8 mouse cellular contexts compared by ENCODE assay signal in the genomic region with DNA sequence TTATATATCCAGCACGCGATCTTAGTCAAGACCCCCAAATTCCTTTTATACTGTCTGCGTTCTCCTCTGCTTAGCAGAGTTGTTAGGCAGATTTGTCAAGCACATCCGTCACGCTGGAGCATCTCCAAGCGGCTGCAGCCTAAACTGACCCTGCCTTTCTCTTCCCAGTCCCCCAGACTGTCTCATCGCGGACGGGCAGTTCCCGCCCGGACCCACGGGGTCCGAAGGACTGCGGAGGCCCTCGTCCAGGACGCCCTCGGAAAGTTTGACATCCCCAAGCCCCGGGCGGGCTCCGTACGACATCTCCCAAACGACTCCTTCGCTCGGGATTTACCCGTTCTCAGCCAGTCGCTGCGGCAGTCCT. TPM values are rescaled to one million over a fixed set of nuclear protein-coding genes. Genes with fewer than 3 reads are reported as not detected.
DNase-seq lines count a peak whose midpoint lies in the region; ATAC-seq lines count a peak whose summit lies in the region.

No protein-coding gene starts in this region.

- no peaks in the 10 kb centered on the region for H3K9me3 ChIP-seq in heart, embryonic 15.5 days (replicated peaks)
- no peaks in the 10 kb centered on the region for H3K9me3 ChIP-seq in hindbrain, embryonic 11.5 days (ENCODE audit: control insufficient read depth, low read length)
- no peaks in the 10 kb centered on the region for H3K9me3 ChIP-seq in midbrain, embryonic 11.5 days (ENCODE audit: control insufficient read depth, low read length)

- ATAC-seq in heart, embryonic 15.5 days (replicated peaks; ENCODE audit: insufficient number of reproducible peaks, insufficient read depth, low FRiP score, low read depth), result peak; percentile 40; the same call in 1 of the 2 replicates
- ATAC-seq in activated CD4-positive, CD25-positive, alpha-beta regulatory T cell, adult 4 months, result peak; percentile 4
- peak; percentile 81 for ATAC-seq in hindbrain, embryonic 11.5 days (ENCODE audit: low FRiP score)
- peak; percentile 84 for ATAC-seq in midbrain, embryonic 11.5 days (ENCODE audit: low FRiP score)
- ATAC-seq in granulocyte monocyte progenitor cell, adult 5-6 weeks (replicated peaks; ENCODE audit: poor library complexity, severe bottlenecking), result no peak; the same call in 1 of the 2 replicates

- H3K4me1 ChIP-seq in heart, embryonic 15.5 days (replicated peaks), result peaks cover 12% of the 10 kb centered on the region
- H3K4me1 ChIP-seq in hindbrain, embryonic 11.5 days (replicated peaks; ENCODE audit: control insufficient read depth, insufficient read depth, low read length), result peaks cover 3% of the 10 kb centered on the region; the same call in 1 of the 2 replicates
- peaks cover 6% of the 10 kb centered on the region; the same call in 1 of the 2 replicates for H3K4me1 ChIP-seq in midbrain, embryonic 11.5 days (ENCODE audit: control insufficient read depth, insufficient read depth, low read length)

- under 1% methylated on average over 27 of the region's 27 CpGs for WGBS in heart, embryonic 15.5 days
- under 1% methylated on average over 26 of the region's 27 CpGs for WGBS in hindbrain, embryonic 11.5 days
- WGBS in midbrain, embryonic 11.5 days, result under 1% methylated on average over 27 of the region's 27 CpGs

- peak overlapping the region; percentile 85 for H3K27ac ChIP-seq in heart, embryonic 15.5 days
- H3K27ac ChIP-seq in hindbrain, embryonic 11.5 days (ENCODE audit: low read depth, low read length), result peak overlapping the region; percentile 43; the same call in 1 of the 2 replicates
- peak overlapping the region; percentile 37 for H3K27ac ChIP-seq in midbrain, embryonic 11.5 days (ENCODE audit: low read depth, low read length)

- H3K36me3 ChIP-seq in heart, embryonic 15.5 days, result no peaks in the 10 kb centered on the region
- no peaks in the 10 kb centered on the region for H3K36me3 ChIP-seq in hindbrain, embryonic 11.5 days (ENCODE audit: control insufficient read depth, insufficient read depth, low read length)
- H3K36me3 ChIP-seq in midbrain, embryonic 11.5 days (ENCODE audit: control insufficient read depth, insufficient read depth, low read length), result no peaks in the 10 kb centered on the region

- peak overlapping the region; percentile 82 for H3K4me3 ChIP-seq in heart, embryonic 15.5 days
- peak overlapping the region; percentile 80 for H3K4me3 ChIP-seq in hindbrain, embryonic 11.5 days (ENCODE audit: low read depth, low read length)
- H3K4me3 ChIP-seq in midbrain, embryonic 11.5 days (ENCODE audit: low read depth, low read length), result peak overlapping the region; percentile 79

- no peak for DNase-seq in heart, adult 11 months
- DNase-seq in hindbrain, embryonic 11.5 days (ENCODE audit: low spot score), result no peak
- DNase-seq in midbrain, embryonic 11.5 days (ENCODE audit: low spot score, missing footprints), result no peak
- DNase-seq in cerebellum, adult 9-11 months, result no peak
- DNase-seq in frontal cortex, postnatal 25 days (ENCODE audit: low spot score in 2 of 2), result no peak

- no peaks in the 10 kb centered on the region for H3K27me3 ChIP-seq in heart, embryonic 15.5 days
- no peaks in the 10 kb centered on the region for H3K27me3 ChIP-seq in hindbrain, embryonic 11.5 days (ENCODE audit: control insufficient read depth, insufficient read depth, low read length)
- H3K27me3 ChIP-seq in midbrain, embryonic 11.5 days (ENCODE audit: control insufficient read depth, insufficient read depth, low read length), result no peaks in the 10 kb centered on the region

- peak overlapping the region; percentile 85 for H3K9ac ChIP-seq in heart, embryonic 15.5 days
- peak overlapping the region; percentile 59 for H3K9ac ChIP-seq in hindbrain, embryonic 11.5 days (ENCODE audit: low read depth, low read length)
- H3K9ac ChIP-seq in midbrain, embryonic 11.5 days (ENCODE audit: low read length), result peak overlapping the region; percentile 68

- peak overlapping the region; percentile 92 for H3K4me2 ChIP-seq in heart, embryonic 15.5 days
- H3K4me2 ChIP-seq in hindbrain, embryonic 11.5 days (replicated peaks; ENCODE audit: low read depth, low read length), result peak overlapping the region; percentile 57
- H3K4me2 ChIP-seq in midbrain, embryonic 11.5 days, result peak overlapping the region; percentile 66

RNA-seq across cellular contexts. Expression of gene Ncapg, which starts 0.5 kb away (rescaled TPM):
- 27.0 and 31.6 TPM in 2 replicates for polyA plus RNA-seq in heart, embryonic 15.5 days (2015; fragmentation: Nextera tagmentation; extraction: Ambion mirVana)
- polyA plus RNA-seq in activated CD4-positive, CD25-positive, alpha-beta regulatory T cell, adult 4 months (2017; shearing (Covaris generic)), result 10 to 100 TPM; 20.7 to 27.0 TPM
- polyA plus RNA-seq in hindbrain, embryonic 11.5 days (2014; fragmentation: Nextera tagmentation; extraction: Ambion mirVana), result 63.9 and 75.4 TPM in 2 replicates
- polyA plus RNA-seq in midbrain, embryonic 11.5 days (2014; fragmentation: Nextera tagmentation; extraction: Ambion mirVana), result 83.0 and 95.3 TPM in 2 replicates
- total RNA-seq in granulocyte monocyte progenitor cell, adult 5-6 weeks (2014; fragmentation: Nextera tagmentation), result 48.1 and 51.3 TPM in 2 replicates
- total RNA-seq in granulocyte monocyte progenitor cell, adult 5-6 weeks (2017), result 80.9 and 94.9 TPM in 2 replicates

RNA-seq across cellular contexts. Expression of gene Fam184b, which starts 29.8 kb away (rescaled TPM):
- polyA plus RNA-seq in heart, embryonic 15.5 days (2015; fragmentation: Nextera tagmentation; extraction: Ambion mirVana), result 0.24 and 0.39 TPM in 2 replicates
- under 1 TPM in 1 of 2 experiments, not detected in 1; 0.25 TPM for polyA plus RNA-seq in activated CD4-positive, CD25-positive, alpha-beta regulatory T cell, adult 4 months (2017; shearing (Covaris generic))
- polyA plus RNA-seq in hindbrain, embryonic 11.5 days (2014; fragmentation: Nextera tagmentation; extraction: Ambion mirVana), result 0.81 and 0.91 TPM in 2 replicates
- polyA plus RNA-seq in midbrain, embryonic 11.5 days (2014; fragmentation: Nextera tagmentation; extraction: Ambion mirVana), result 0.55 and 0.76 TPM in 2 replicates
- total RNA-seq in granulocyte monocyte progenitor cell, adult 5-6 weeks (2014; fragmentation: Nextera tagmentation), result not detected in 2 replicates
- total RNA-seq in granulocyte monocyte progenitor cell, adult 5-6 weeks (2017), result 0.43 TPM in 1 of 2 replicates, not detected in the other
